Mouse (Mus musculus) heart, adult 18-20 months (tissue): ENCODE measurements around the gene Ddx60. TPM values are rescaled to one million over a fixed set of nuclear protein-coding genes. Genes with fewer than 3 reads are reported as not detected.

Source experiments
- DNase-seq, 2 experiments: peaks; one replicate each; pipeline ENCODE4 v3.0.0; 2021 to 2022; ENCODE audit warnings: mixed read lengths in 1 of 2
- total RNA-seq, 2 experiments: library from RNA; stranded (reverse); gene quantifications; 2 replicates each; pipeline ENCODE4 v1.2.3; 2021

Ddx60 gene
- total RNA-seq, 2 experiments from 2014 or later, result 1.0 to 1.6 TPM

DNA sequence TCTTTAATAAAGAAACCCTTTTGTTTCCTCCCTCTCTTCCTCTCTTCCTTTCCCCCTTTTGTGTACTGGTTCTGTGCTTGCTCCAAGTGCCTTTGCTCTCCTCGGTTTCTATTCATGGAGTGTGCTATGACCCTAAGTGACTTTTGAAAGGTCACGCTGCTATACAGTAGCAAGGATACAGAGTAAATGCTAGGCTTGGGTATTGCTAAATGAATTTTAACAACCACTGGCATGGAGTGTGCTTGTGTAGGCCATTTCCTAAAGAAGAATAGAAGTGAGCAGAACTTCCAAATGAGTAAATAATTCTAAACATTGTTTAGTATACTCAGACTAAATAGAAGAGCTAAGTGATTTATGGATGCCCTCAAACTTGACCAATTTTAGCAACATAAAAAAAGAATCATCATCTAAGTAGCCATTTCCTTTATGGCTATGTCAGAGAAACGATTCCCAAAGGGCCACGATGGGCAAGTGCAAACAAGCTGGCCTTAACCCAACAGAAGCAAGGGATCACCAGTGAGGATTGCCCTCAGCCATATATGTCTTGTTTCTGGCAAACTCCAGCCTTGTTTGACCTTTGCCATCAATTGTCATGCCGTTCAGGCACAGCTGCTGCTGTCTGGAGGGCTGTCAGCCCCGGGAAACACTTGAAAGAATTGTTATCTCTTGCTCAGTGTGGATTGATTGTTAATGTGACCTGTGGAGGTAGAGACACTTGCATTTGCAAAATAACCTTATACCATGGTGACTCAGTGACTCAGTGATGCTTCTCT, 58.0 kb downstream of the Ddx60 start:
- DNase-seq, result peak; percentile 27 to 59

DNA sequence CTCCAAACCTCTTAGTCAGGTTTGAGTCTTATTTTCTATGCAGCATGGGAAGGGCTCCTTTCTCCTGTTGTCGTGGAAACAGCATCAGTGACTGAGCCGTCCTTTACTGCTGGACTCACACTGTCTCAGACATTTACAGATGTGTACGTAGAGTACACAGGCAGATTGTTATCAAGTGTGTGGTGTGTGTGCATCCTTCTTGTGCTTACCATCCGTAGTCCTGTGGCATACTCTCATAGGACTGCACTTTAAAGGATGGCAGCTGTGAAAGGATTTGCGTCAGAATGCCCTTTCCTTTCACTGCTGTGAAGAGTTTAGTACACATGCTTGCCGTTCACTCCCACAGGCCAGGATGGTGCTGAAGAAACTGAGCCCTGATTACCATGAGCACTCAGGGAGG, 61.6 kb downstream of the Ddx60 start:
- no peak for DNase-seq

DNA sequence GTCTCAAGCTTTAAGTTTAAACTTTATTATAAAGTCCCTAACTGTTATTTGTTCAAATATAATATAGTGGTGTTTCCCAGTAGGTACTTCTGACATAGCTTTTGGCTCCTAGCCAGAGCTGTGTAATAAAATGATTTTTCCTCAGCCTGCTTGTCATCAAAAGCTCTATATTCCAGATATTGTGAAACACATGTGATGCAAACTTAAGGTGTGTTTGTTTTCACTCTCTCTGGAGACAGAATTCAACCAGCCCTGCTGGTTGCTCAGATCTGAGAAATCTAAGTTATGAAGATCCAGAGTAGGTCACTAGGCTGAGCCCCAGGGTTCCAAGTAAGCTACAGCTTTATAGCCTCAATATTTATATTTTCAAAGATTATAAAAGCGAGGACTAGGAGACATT, 64.9 kb downstream of the Ddx60 start:
- no peak for DNase-seq

DNA sequence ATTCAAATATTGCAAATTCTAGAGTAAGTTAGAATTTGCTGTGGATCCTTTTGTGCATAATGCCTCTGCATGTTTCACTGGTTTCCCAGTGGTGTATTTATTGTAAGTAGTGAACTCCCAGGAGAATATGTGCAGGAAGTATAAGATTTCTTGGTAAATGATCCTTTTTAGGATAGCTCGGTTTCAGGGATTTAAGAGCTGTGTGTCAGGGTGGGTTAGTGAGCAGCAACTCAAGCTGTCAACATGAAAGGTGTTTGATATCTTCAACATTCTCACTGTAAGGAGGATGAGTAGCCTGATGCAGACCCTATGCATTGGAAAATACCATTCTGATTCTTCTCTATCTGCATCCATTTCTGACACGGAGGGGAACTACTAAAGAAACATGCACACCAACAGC, 69.2 kb downstream of the Ddx60 start:
- no peak for DNase-seq

DNA sequence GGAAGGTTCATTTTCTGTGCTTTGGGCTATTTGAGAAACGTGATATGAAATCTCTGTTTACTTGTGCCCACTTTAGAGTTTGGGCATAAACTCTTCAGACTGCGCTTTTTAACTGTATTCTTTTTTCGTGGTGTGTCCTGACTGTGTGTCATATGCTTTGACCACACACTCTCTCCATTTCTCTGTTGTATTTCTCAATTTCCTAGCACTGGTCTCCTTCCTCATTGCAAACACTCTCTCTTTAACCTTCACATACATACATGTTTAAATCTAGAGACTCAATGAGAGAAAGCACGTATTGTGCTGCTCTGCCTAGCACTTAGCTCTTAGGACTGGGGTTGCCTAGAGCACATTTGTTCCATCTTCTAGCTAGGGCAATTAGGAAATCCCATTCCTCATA, 86.3 kb downstream of the Ddx60 start:
- DNase-seq, result no peak

DNA sequence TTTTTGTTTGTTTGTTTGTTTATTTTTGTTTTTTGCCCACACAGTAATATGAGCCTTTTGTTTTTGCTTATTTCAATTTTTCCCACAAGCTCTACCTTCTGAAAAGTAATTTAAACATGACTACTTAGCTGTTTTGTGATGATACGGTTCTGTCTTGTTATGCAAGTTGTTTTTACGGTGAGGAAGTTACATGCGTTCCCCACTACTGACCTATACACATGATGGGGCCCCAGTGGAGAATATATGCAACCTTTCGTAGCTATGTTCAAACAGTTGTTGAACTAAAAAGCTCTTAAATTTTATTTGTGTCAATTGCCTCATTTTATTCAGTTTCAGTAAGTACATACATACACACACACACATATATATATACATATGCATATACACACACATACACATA, 86.7 kb downstream of the Ddx60 start:
- DNase-seq, result no peak

DNA sequence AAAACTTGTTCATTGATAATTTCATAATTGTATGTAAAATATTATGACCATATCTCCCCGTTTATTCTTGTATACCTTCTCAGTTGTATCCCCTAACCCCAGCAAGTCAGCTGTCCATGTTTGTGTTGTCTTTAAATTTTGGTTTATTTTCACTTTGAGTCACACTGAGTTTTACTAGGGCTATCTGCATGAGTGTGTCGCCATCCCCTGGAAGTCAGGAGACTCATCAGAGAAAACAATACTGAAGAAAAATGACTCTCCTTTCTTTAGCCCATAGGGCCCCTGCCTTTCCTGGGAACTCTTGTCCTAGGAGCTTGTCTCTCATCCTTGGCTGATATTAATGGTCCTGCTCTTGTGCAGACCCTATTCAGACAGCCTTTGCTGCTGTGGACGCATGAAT, 106.5 kb downstream of the Ddx60 start:
- DNase-seq, result peak in 1 of 2 experiments; percentile 18

DNA sequence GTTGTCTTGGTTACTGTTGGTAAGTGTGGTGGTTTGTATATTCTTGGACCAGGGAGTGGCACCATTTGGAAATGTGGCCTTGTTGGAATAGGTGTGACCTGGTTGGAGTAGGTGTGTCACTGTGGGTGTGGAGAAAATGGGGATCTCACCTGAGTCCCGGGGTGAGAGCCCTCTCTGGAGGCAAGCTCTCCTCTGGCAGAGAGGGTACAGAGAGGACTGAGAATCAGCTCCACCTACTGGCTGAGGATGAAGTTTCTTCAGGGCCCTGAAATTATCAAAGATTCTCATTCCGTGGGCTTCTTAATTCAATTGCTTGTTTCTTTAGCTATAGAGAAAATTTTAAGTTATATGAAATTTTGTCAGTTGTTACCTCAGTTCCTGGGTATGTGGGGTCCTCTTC, 118.9 kb downstream of the Ddx60 start:
- peak in 1 of 2 experiments; percentile 4 for DNase-seq

DNA sequence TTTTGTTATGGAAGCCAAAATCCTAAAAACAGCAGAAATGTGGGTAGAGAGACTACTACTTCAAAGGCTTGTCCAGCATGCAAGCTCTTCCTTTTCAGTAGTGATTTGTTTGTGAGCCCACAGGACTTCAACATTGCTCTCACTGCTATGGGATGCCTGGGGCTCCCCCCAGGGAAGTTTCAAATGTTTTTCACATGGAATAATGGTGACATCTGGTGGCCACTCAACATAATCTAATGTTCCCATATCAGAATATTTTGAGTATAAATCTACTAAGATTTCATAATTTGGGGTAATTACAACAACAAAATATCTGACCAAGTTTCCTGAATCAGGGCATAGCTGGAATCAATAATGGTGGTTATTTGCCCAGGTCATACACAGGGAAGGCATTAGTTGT, 132.5 kb downstream of the Ddx60 start:
- DNase-seq, result peak in 1 of 2 experiments; percentile 2

DNA sequence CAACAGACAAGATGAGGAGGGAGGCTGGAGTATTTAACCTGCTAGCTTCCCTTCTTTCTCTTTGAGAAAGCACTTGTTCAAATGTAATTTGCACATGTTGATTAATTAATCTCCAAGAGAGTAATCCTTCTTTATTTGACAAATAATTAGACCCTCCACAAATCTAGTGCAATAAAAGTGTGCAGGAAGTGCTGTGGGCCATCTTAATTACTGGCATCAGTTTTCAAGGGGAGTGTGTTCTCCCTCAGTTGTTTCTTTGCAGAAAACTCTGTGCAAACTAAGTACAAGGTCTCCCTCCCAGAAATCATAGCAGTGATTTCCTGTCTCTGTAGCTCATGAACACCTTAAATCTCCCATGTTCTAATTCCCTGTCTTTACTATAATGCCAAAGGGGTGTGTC, 140.4 kb downstream of the Ddx60 start:
- no peak for DNase-seq

DNA sequence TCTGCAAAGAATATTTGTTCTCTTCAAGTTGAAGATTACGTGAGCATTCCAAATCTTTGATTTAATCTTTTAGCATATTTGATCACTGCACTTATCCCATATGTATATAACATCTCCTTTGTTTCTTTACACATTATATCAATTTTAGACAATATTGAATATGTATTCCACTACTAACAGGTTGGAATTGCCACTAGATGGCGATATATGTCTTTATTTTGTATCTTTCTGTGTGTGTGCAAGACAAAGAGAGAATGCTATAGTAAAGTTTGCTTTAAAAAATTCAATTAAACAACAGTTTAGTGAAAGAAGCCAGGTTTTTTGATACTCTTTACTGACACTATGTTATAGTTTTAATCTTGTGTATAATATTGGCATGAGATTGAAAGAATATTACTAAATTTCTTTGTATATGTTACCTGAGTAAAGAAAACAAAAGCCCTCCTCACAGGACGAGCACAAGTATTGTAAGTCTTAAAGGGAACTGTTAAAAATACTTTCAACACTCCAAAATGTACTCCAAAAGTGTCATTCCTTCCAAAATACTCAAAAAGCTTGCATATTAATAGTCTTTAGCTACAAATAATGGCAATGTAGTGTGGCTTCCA, 152.4 kb downstream of the Ddx60 start:
- peak in 1 of 2 experiments; percentile 33 for DNase-seq

DNA sequence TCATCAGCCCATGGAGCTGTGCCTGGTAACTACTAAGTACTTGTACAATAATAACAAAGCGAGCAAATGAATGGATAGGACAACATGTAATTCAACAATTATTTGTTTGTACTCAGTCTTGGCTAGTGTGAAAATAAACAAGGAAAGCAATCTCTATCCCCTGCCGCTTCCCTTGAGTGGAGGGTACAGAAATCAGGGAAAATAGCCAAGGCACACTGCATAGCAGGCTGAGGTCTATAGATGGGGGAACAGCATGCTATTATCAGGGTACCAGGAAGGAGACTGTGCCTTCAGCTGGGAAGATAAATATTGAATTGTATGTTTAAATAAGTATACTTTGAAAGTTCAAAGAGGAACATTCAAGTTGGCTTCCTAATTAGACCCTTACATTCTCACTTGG, 153.9 kb downstream of the Ddx60 start:
- DNase-seq, result no peak

Other genes starting within 250 kb of the Ddx60 start
- 100 to 1,000 TPM; 157 to 161 TPM for gene Palld, start 25.4 kb upstream of the Ddx60 start, total RNA-seq
- gene Anxa10, start 195.1 kb downstream of the Ddx60 start, total RNA-seq, result not detected